Mouse (Mus musculus): ENCODE measurements around the gene Vmn2r17. TPM values are rescaled to one million over a fixed set of nuclear protein-coding genes. Genes with fewer than 3 reads are reported as not detected.
A peak's percentile ranks its signal among the peaks of the same experiment; 100 is the strongest.

Gene Vmn2r17
- polyA plus RNA-seq (2016; fragmentation: Nextera tagmentation; extraction: Ambion mirVana): not detected in 2 replicates

GRCm38 (mm10) chr5:109419388-109419787, at the start of gene Vmn2r17:
Vmn2r17 (plus strand) TSS chr5:109419688.
- no peak within 1 kb of the TSS for H3K4me3 ChIP-seq
- H3K36me3 ChIP-seq: no peaks in the 10 kb centered on the region
- peaks cover 19% of the 10 kb centered on the region for H3K9me3 ChIP-seq
- no peak within 1 kb of the TSS for H3K27ac ChIP-seq
- no peaks in the 10 kb centered on the region for H3K27me3 ChIP-seq (ENCODE audit: insufficient read depth, poor library complexity, severe bottlenecking)
- H3K4me1 ChIP-seq (replicated peaks): no peaks in the 10 kb centered on the region
- WGBS: 62% methylated on average over 2 of the region's 2 CpGs
- DNase-seq (ENCODE audit: low spot score): no peak

DNA sequence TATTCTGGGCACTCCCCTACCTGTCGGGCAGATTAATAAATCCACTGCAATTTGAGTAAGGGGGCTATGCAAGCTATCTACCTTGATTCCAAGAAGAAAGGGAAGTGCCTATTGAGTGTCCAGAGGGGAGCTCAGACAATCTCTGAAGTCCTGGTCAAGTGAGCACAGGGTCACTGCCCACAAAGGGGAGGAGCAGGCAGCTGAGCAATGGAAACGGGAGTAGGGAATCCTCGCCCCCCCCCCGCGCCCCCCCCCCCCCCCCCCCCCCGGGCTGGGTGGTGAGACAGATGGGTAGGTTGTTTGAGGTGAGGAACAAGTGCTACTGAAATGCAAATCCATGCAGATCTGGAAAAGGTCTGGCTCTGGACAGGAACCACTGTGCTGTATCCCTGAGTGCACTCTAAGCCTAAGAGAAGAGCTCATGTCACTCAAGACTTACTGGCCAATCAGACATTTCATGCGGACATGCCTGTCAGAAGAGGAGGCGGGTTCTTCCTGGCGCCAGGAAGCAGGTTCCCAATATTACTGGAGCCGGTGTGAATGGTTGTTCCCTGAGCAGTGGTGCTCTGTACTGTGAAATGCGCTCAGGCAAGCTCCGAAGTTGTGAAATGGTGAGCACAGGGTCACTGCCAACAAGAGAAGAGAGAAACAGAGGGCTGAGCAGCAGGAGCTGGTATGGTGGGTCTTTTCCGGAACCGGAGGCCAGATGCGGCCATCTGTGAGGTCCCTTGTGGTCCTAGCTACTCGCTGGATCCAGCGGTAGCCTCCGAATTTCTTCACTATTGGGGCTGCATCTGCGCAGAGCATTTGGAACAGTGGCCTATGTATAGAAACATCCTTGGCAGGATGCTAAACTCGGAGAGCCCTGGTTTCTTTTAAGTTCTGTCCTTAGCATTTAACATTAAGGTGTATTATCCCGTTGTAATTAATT, 47.4 kb downstream of the Vmn2r17 start:
- H3K27me3 ChIP-seq (ENCODE audit: insufficient read depth, poor library complexity, severe bottlenecking): no peaks in the 10 kb centered on the region

GRCm38 (mm10) chr5:109506729-109507128, 87.2 kb downstream of the Vmn2r17 start:
- H3K27ac ChIP-seq: no peak overlapping the region
- no peak for DNase-seq (ENCODE audit: low spot score)
- no peak overlapping the region for H3K4me3 ChIP-seq
- no peaks in the 10 kb centered on the region for H3K27me3 ChIP-seq (ENCODE audit: insufficient read depth, poor library complexity, severe bottlenecking)
- H3K9me3 ChIP-seq: peaks cover 14% of the 10 kb centered on the region; the same call in 1 of the 2 replicates
- H3K4me1 ChIP-seq (replicated peaks): no peaks in the 10 kb centered on the region
- no peaks in the 10 kb centered on the region for H3K36me3 ChIP-seq
- 14% methylated on average over 1 of the region's 1 CpGs for WGBS

More for the DNA sequence above, 47.4 kb downstream of the Vmn2r17 start:
- no peaks in the 10 kb centered on the region for H3K4me1 ChIP-seq (replicated peaks)
- 23% methylated on average over 21 of the region's 21 CpGs for WGBS
- H3K36me3 ChIP-seq: no peaks in the 10 kb centered on the region
- peak overlapping the region; percentile 44 for H3K4me3 ChIP-seq
- peaks cover 56% of the 10 kb centered on the region for H3K9me3 ChIP-seq
- H3K27ac ChIP-seq: no peak overlapping the region
- DNase-seq (ENCODE audit: low spot score): peak; percentile 8

Other genes starting within 250 kb of the Vmn2r17 start
- gene Vmn2r13, start 227.5 kb upstream of the Vmn2r17 start, polyA plus RNA-seq (2016; fragmentation: Nextera tagmentation; extraction: Ambion mirVana): not detected in 2 replicates
- gene Vmn2r14, start 195.0 kb upstream of the Vmn2r17 start, polyA plus RNA-seq (2016; fragmentation: Nextera tagmentation; extraction: Ambion mirVana): not detected in 2 replicates
- not detected in 2 replicates for gene Vmn2r15, start 122.0 kb upstream of the Vmn2r17 start, polyA plus RNA-seq (2016; fragmentation: Nextera tagmentation; extraction: Ambion mirVana)
- gene Vmn2r16, start 89.5 kb upstream of the Vmn2r17 start, polyA plus RNA-seq (2016; fragmentation: Nextera tagmentation; extraction: Ambion mirVana): not detected in 2 replicates
- gene Crlf2, start 139.3 kb downstream of the Vmn2r17 start, polyA plus RNA-seq (2016; fragmentation: Nextera tagmentation; extraction: Ambion mirVana): 4.0 and 6.5 TPM in 2 replicates

Measured in hindbrain, embryonic 10.5 days (tissue).